Comparison of ENCODE assay signal across 8 mouse cellular contexts in genomic region chr16:34667031-34667726, GRCm38 (mm10). TPM values are rescaled to one million over a fixed set of nuclear protein-coding genes. Genes with fewer than 3 reads are reported as not detected.
DNase-seq lines count a peak whose midpoint lies in the region; ATAC-seq and TF ChIP-seq lines count a peak whose summit lies in the region.

No protein-coding gene starts in this region.

- WGBS in forebrain, embryonic 14.5 days = 4% methylated on average over 20 of the region's 20 CpGs
- WGBS in large intestine, adult 2 months = 5% methylated on average over 20 of the region's 20 CpGs
- whole genome bisulfite sequencing in liver, postnatal 0 days (ENCODE audit: insufficient replicate concordance) = 6% methylated on average over 20 of the region's 20 CpGs
- 3% methylated on average over 20 of the region's 20 CpGs for WGBS in neural tube, embryonic 14.5 days

- H3K4me1 ChIP-seq in ES-Bruce4 (ENCODE audit: control insufficient read depth, insufficient read depth, low read length) = no peaks in the 10 kb centered on the region
- H3K4me1 ChIP-seq in forebrain, embryonic 14.5 days (ENCODE audit: control insufficient read depth, insufficient read depth, low read length) = no peaks in the 10 kb centered on the region
- H3K4me1 ChIP-seq in liver, postnatal 0 days (ENCODE audit: insufficient read depth) = 0 out of 2 replicates have a peak, but pooled peaks cover 4% of the 10 kb centered on the region
- H3K4me1 ChIP-seq in neural tube, embryonic 14.5 days (ENCODE audit: control insufficient read depth, insufficient read depth, low read length) = no peaks in the 10 kb centered on the region
- H3K4me1 ChIP-seq in testis, adult 2 months (ENCODE audit: control insufficient read depth, insufficient read depth, low read length) = peaks cover 2% of the 10 kb centered on the region; the same call in 1 of the 2 replicates

- no peak for TF ChIP-seq EP300 in ES-Bruce4 (IDR thresholded peaks at IDR 0.05; ENCODE audit: insufficient read depth, low read depth, low read length)
- no peak for TF ChIP-seq EP300 in liver, postnatal 0 days (IDR thresholded peaks at IDR 0.05; ENCODE audit: low read depth)

- no peak for TF ChIP-seq POLR2A in ES-Bruce4 (IDR thresholded peaks at IDR 0.05; ENCODE audit: insufficient read depth, low read length)
- TF ChIP-seq POLR2A in testis, adult 2 months (IDR thresholded peaks at IDR 0.05; ENCODE audit: control insufficient read depth, low read depth, low read length) = no peak

- ATAC-seq in cerebellum, adult (ENCODE audit: insufficient number of reproducible peaks, low FRiP score, low TSS enrichment) = peak; percentile 84
- peak; percentile 75 for ATAC-seq in forebrain, embryonic 14.5 days
- ATAC-seq in liver, postnatal 0 days = peak; percentile 62
- ATAC-seq in neural tube, embryonic 14.5 days (ENCODE audit: low read depth) = peak; percentile 76

- H3K27me3 ChIP-seq in ES-Bruce4 (ENCODE audit: control insufficient read depth, insufficient read depth, low read length, poor library complexity, severe bottlenecking) = no peaks in the 10 kb centered on the region
- H3K27me3 ChIP-seq in forebrain, embryonic 14.5 days (replicated peaks; ENCODE audit: control insufficient read depth, insufficient read depth, low read length) = peaks cover 5% of the 10 kb centered on the region; the same call in 1 of the 2 replicates
- H3K27me3 ChIP-seq in liver, postnatal 0 days (ENCODE audit: insufficient read depth, low read length) = peaks cover 14% of the 10 kb centered on the region
- H3K27me3 ChIP-seq in neural tube, embryonic 14.5 days (ENCODE audit: control insufficient read depth, insufficient read depth, low read length) = no peaks in the 10 kb centered on the region
- no peaks in the 10 kb centered on the region for H3K27me3 ChIP-seq in testis, adult 2 months (ENCODE audit: control insufficient read depth, insufficient read depth, low read length)

- DNase-seq in forebrain, embryonic 14.5 days (ENCODE audit: low spot score) = peak; percentile 87
- peak; percentile 63 to 80 for DNase-seq in heart, postnatal 14 days
- DNase-seq in large intestine, adult 2 months (ENCODE audit: low read depth, low spot score) = peak; percentile 45
- peak; percentile 69 for DNase-seq in liver, postnatal 0 days

- H3K4me3 ChIP-seq in ES-Bruce4 (ENCODE audit: low read depth, low read length) = no peak overlapping the region
- H3K4me3 ChIP-seq in forebrain, embryonic 14.5 days (ENCODE audit: low read depth, low read length) = 0 out of 2 replicates have a peak overlapping the region, but pooled peaks have one; percentile 8
- H3K4me3 ChIP-seq in liver, postnatal 0 days (ENCODE audit: low read depth, low read length) = peak overlapping the region; percentile 15; the same call in 1 of the 2 replicates
- no peak overlapping the region for H3K4me3 ChIP-seq in neural tube, embryonic 14.5 days (ENCODE audit: low read depth, low read length)
- no peak overlapping the region; the same call in 1 of the 2 replicates for H3K4me3 ChIP-seq in testis, adult 2 months (ENCODE audit: control insufficient read depth, low read depth, low read length)

- no peaks in the 10 kb centered on the region for H3K9me3 ChIP-seq in ES-Bruce4 (replicated peaks; ENCODE audit: control insufficient read depth, insufficient read depth, low read length, poor library complexity, severe bottlenecking)
- H3K9me3 ChIP-seq in forebrain, embryonic 14.5 days (replicated peaks; ENCODE audit: control insufficient read depth, low read length) = no peaks in the 10 kb centered on the region
- no peaks in the 10 kb centered on the region for H3K9me3 ChIP-seq in liver, postnatal 0 days (ENCODE audit: low read length)
- H3K9me3 ChIP-seq in neural tube, embryonic 14.5 days (ENCODE audit: control insufficient read depth, low read length) = no peaks in the 10 kb centered on the region

- peak overlapping the region; percentile 38 for H3K4me2 ChIP-seq in forebrain, embryonic 14.5 days (ENCODE audit: low read length)
- H3K4me2 ChIP-seq in liver, postnatal 0 days (ENCODE audit: low read depth, low read length) = peak overlapping the region; percentile 63
- peak overlapping the region; percentile 30 for H3K4me2 ChIP-seq in neural tube, embryonic 14.5 days (ENCODE audit: low read depth, low read length)

- TF ChIP-seq CTCF in ES-Bruce4 (IDR thresholded peaks at IDR 0.05; ENCODE audit: low read depth, low read length) = peak; percentile 96
- peak; percentile 98 for TF ChIP-seq CTCF in liver, postnatal 0 days (IDR thresholded peaks at IDR 0.05; ENCODE audit: low read depth)
- peak; percentile 96 for TF ChIP-seq CTCF in testis, adult 2 months (IDR thresholded peaks at IDR 0.05; ENCODE audit: control insufficient read depth, insufficient read depth, insufficient replicate concordance, low read depth, low read length)

- intact Hi-C loops in heart, postnatal 14 days (cut with DNase I) = loop anchor here (1.0 to 10.0 kb wide), 3 partner anchors 33 to 308 kb away; no protein-coding TSS in a partner anchor

- no peaks in the 10 kb centered on the region for H3K36me3 ChIP-seq in ES-Bruce4 (ENCODE audit: control insufficient read depth, insufficient read depth, low read length, poor library complexity, severe bottlenecking)
- no peaks in the 10 kb centered on the region for H3K36me3 ChIP-seq in forebrain, embryonic 14.5 days (ENCODE audit: control insufficient read depth, insufficient read depth, low read length)
- H3K36me3 ChIP-seq in liver, postnatal 0 days (replicated peaks; ENCODE audit: insufficient read depth, low read length) = no peaks in the 10 kb centered on the region
- H3K36me3 ChIP-seq in neural tube, embryonic 14.5 days (ENCODE audit: control insufficient read depth, insufficient read depth, low read length) = no peaks in the 10 kb centered on the region
- no peaks in the 10 kb centered on the region for H3K36me3 ChIP-seq in testis, adult 2 months (ENCODE audit: control insufficient read depth, insufficient read depth, low read length)

- no peak overlapping the region for H3K9ac ChIP-seq in ES-Bruce4 (ENCODE audit: low read depth, poor library complexity, severe bottlenecking)
- no peak overlapping the region for H3K9ac ChIP-seq in forebrain, embryonic 14.5 days (ENCODE audit: low read length)
- no peak overlapping the region for H3K9ac ChIP-seq in liver, postnatal 0 days (replicated peaks)
- H3K9ac ChIP-seq in neural tube, embryonic 14.5 days (replicated peaks; ENCODE audit: low read depth, low read length) = no peak overlapping the region

- H3K27ac ChIP-seq in ES-Bruce4 (ENCODE audit: insufficient read depth, low read length) = no peak overlapping the region
- H3K27ac ChIP-seq in forebrain, embryonic 14.5 days (ENCODE audit: low read depth, low read length) = no peak overlapping the region
- no peak overlapping the region for H3K27ac ChIP-seq in liver, postnatal 0 days (ENCODE audit: low read depth)
- no peak overlapping the region for H3K27ac ChIP-seq in neural tube, embryonic 14.5 days (ENCODE audit: low read depth, low read length)
- no peak overlapping the region for H3K27ac ChIP-seq in testis, adult 2 months (ENCODE audit: control insufficient read depth, insufficient read depth, low read depth, low read length)

RNA-seq across cellular contexts. Expression of gene Ropn1, which starts 17.5 kb away (rescaled TPM):
- polyA plus RNA-seq in ES-Bruce4 (2011; ENCODE audit: insufficient read depth, insufficient read length, low read depth, missing spikeins) = not detected in 2 replicates
- not detected in 2 replicates for polyA plus RNA-seq in forebrain, embryonic 14.5 days (2014; fragmentation: Nextera tagmentation; extraction: Ambion mirVana)
- under 1 TPM in 1 of 2 experiments, not detected in 1; 0.33 TPM for total RNA-seq in heart, postnatal 14 days (2021)
- polyA plus RNA-seq in large intestine, adult 2 months (2012; rRNA removed) = not detected in 2 replicates
- not detected in 2 replicates for polyA plus RNA-seq in liver, postnatal 0 days (2015; fragmentation: Nextera tagmentation; extraction: Ambion mirVana)
- polyA plus RNA-seq in neural tube, embryonic 14.5 days (2014; fragmentation: Nextera tagmentation; extraction: Ambion mirVana) = not detected in 2 replicates
- 933 and 973 TPM in 2 replicates for polyA plus RNA-seq in testis, adult 2 months (2012; rRNA removed)

RNA-seq across cellular contexts. Expression of gene Ccdc14, which starts 23.2 kb away (rescaled TPM):
- polyA plus RNA-seq in ES-Bruce4 (2011; ENCODE audit: insufficient read depth, insufficient read length, low read depth, missing spikeins) = 31.4 and 32.0 TPM in 2 replicates
- 5.7 and 6.5 TPM in 2 replicates for polyA plus RNA-seq in forebrain, embryonic 14.5 days (2014; fragmentation: Nextera tagmentation; extraction: Ambion mirVana)
- 1 to 10 TPM; 2.4 to 3.0 TPM for total RNA-seq in heart, postnatal 14 days (2021)
- 1.7 and 2.1 TPM in 2 replicates for polyA plus RNA-seq in large intestine, adult 2 months (2012; rRNA removed)
- 1.2 and 1.3 TPM in 2 replicates for polyA plus RNA-seq in liver, postnatal 0 days (2015; fragmentation: Nextera tagmentation; extraction: Ambion mirVana)
- polyA plus RNA-seq in neural tube, embryonic 14.5 days (2014; fragmentation: Nextera tagmentation; extraction: Ambion mirVana) = 4.2 and 5.2 TPM in 2 replicates
- 7.8 and 8.7 TPM in 2 replicates for polyA plus RNA-seq in testis, adult 2 months (2012; rRNA removed)

Comparison
In these comparisons a context has a peak if more than half of its experiments do, and no peak if none do; other contexts are left out.
1. H3K4me3 ChIP-seq: peak in forebrain, embryonic 14.5 days (single experiment) and liver, postnatal 0 days (single experiment); none in ES-Bruce4 (single experiment), neural tube, embryonic 14.5 days (single experiment) and testis, adult 2 months (single experiment).
2. RNA of gene Ropn1, which starts 17.5 kb away (polyA plus RNA-seq): 933 to 973 TPM in testis, adult 2 months; not detected in ES-Bruce4, not detected in forebrain, embryonic 14.5 days, not detected in large intestine, adult 2 months, not detected in liver, postnatal 0 days and not detected in neural tube, embryonic 14.5 days; every median in the first group is over 100 times any median in the second.
3. Peak in every context shown above with its lines, with median percentiles within 50 percentile points of each other: CTCF ChIP-seq, ATAC-seq, DNase-seq and H3K4me2 ChIP-seq.